Mouse (Mus musculus): Measurements from ENCODE around the gene Crlf1. TPM values are rescaled to one million over a fixed set of nuclear protein-coding genes. Genes with fewer than 3 reads are reported as not detected.

Gene Crlf1
- polyA plus RNA-seq, 1 experiment, result 294 TPM

- Histone ChIP-seq H3K36me3 (ENCODE audit: control insufficient read depth, insufficient read depth) (peaks cover 6% of the 10 kb centered on the region), H3ac (ENCODE audit: control insufficient read depth, insufficient read length, low read depth) (no peak overlapping the region), H3K79me2 (ENCODE audit: control insufficient read depth, insufficient read depth) (no peaks in the 10 kb centered on the region), H3K4me3 (ENCODE audit: insufficient read depth, poor library complexity, severe bottlenecking) (no peak overlapping the region), H3K27me3 (ENCODE audit: control insufficient read depth, insufficient read depth, insufficient read length) (no peaks in the 10 kb centered on the region), H3K79me3 (ENCODE audit: low read depth) (peaks cover 1% of the 10 kb centered on the region)
- no peak for TF ChIP-seq MAX (IDR thresholded peaks at IDR 0.05)
- no peak for TF ChIP-seq MYOD1 (IDR thresholded peaks at IDR 0.05; ENCODE audit: control insufficient read depth, insufficient read length, low read depth)
Observed at GRCm38 (mm10) chr8:70519606-70520005, 26.6 kb downstream of the Crlf1 start.

- H3K79me3 ChIP-seq (ENCODE audit: low read depth), result peaks cover 1% of the 10 kb centered on the region
- TF ChIP-seq CTCF (IDR thresholded peaks at IDR 0.05; ENCODE audit: control insufficient read depth, insufficient read depth, insufficient read length) (no peak), FOSL1 (IDR thresholded peaks at IDR 0.05; ENCODE audit: insufficient read depth, low read length, poor library complexity, severe bottlenecking) (no peak), CEBPB (IDR thresholded peaks at IDR 0.05; ENCODE audit: low read depth) (peak; percentile 22), MAX (IDR thresholded peaks at IDR 0.05) (peak; percentile 58), MYOG (IDR thresholded peaks at IDR 0.05; ENCODE audit: control insufficient read depth, extremely low read depth, insufficient read length) (no peak), USF1 (IDR thresholded peaks at IDR 0.05; ENCODE audit: low read depth) (no peak)
Observed at GRCm38 (mm10) chr8:70522592-70523403, 29.8 kb downstream of the Crlf1 start.

DNA sequence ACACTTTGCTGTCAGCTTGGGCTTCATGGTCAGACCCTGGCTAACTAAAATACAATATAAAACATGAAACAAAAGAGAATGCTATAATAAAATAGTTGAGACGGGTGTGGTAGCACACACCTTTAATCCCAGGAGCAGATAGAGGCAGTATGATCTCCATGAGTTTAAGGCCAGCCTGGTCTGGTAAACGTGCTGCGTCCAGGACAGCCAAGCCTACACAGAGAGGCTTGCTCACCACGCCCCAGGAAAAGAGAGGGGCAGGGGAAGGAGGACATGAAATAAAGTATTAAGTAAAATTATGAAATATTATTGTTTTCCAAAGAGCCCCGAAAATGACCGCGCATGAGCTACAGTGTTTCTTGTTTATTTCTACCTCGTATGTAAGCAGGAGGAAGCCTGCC lies 34.2 kb downstream of the Crlf1 start:
- TF ChIP-seq MAX (IDR thresholded peaks at IDR 0.05), result no peak
- TF ChIP-seq MYOG (IDR thresholded peaks at IDR 0.05; ENCODE audit: control insufficient read depth, extremely low read depth, insufficient read length), result no peak
- TF ChIP-seq CTCF (IDR thresholded peaks at IDR 0.05; ENCODE audit: control insufficient read depth, insufficient read depth, insufficient read length), result no peak
- no peak for TF ChIP-seq USF1 (IDR thresholded peaks at IDR 0.05; ENCODE audit: low read depth)
- Histone ChIP-seq H3ac (ENCODE audit: control insufficient read depth, insufficient read length, low read depth) (peak overlapping the region; percentile 71), H3K4me3 (ENCODE audit: insufficient read depth, poor library complexity, severe bottlenecking) (peak overlapping the region; percentile 61), H3K79me2 (ENCODE audit: control insufficient read depth, insufficient read depth) (peaks cover 38% of the 10 kb centered on the region), H3K27me3 (ENCODE audit: control insufficient read depth, insufficient read depth, insufficient read length) (no peaks in the 10 kb centered on the region), H3K36me3 (ENCODE audit: control insufficient read depth, insufficient read depth) (peaks cover 15% of the 10 kb centered on the region), H3K79me3 (ENCODE audit: low read depth) (peaks cover 24% of the 10 kb centered on the region)

More at GRCm38 (mm10) chr8:70522592-70523403, 29.8 kb downstream of the Crlf1 start:
- no peaks in the 10 kb centered on the region for H3K27me3 ChIP-seq (ENCODE audit: control insufficient read depth, insufficient read depth, insufficient read length)
- H3ac ChIP-seq (ENCODE audit: control insufficient read depth, insufficient read length, low read depth), result peak overlapping the region; percentile 86
- H3K36me3 ChIP-seq (ENCODE audit: control insufficient read depth, insufficient read depth), result no peaks in the 10 kb centered on the region
- H3K4me3 ChIP-seq (ENCODE audit: insufficient read depth, poor library complexity, severe bottlenecking), result peak overlapping the region; percentile 66
- H3K79me2 ChIP-seq (ENCODE audit: control insufficient read depth, insufficient read depth), result peaks cover 8% of the 10 kb centered on the region

- no peak for TF ChIP-seq MAX (IDR thresholded peaks at IDR 0.05)
- TF ChIP-seq CEBPB (IDR thresholded peaks at IDR 0.05; ENCODE audit: low read depth), result no peak
- no peak for TF ChIP-seq MYOD1 (IDR thresholded peaks at IDR 0.05; ENCODE audit: control insufficient read depth, insufficient read length, low read depth)
- TF ChIP-seq MYOG (IDR thresholded peaks at IDR 0.05; ENCODE audit: control insufficient read depth, extremely low read depth, insufficient read length), result no peak
- TF ChIP-seq USF1 (IDR thresholded peaks at IDR 0.05; ENCODE audit: low read depth), result no peak
- TF ChIP-seq FOSL1 (IDR thresholded peaks at IDR 0.05; ENCODE audit: insufficient read depth, low read length, poor library complexity, severe bottlenecking), result no peak
- no peak for TF ChIP-seq CTCF (IDR thresholded peaks at IDR 0.05; ENCODE audit: control insufficient read depth, insufficient read depth, insufficient read length)
- Histone ChIP-seq H3ac (ENCODE audit: control insufficient read depth, insufficient read length, low read depth) (peak within 1 kb of the TSS; percentile 96), H3K27me3 (ENCODE audit: control insufficient read depth, insufficient read depth, insufficient read length) (no peaks in the 10 kb centered on the region), H3K4me3 (ENCODE audit: insufficient read depth, poor library complexity, severe bottlenecking) (peak within 1 kb of the TSS; percentile 61), H3K36me3 (ENCODE audit: control insufficient read depth, insufficient read depth) (peaks cover 20% of the 10 kb centered on the region), H3K79me3 (ENCODE audit: low read depth) (peaks cover 24% of the 10 kb centered on the region), H3K79me2 (ENCODE audit: control insufficient read depth, insufficient read depth) (peaks cover 38% of the 10 kb centered on the region)
Observed at GRCm38 (mm10) chr8:70527512-70528181, 34.7 kb downstream of the Crlf1 start, which contains the start of the genes Fkbp8 and Kxd1. TSS of gene Fkbp8 (plus strand) at chr8:70527724. TSS of gene Kxd1 (minus strand) at chr8:70527956.

- H3ac ChIP-seq (ENCODE audit: control insufficient read depth, insufficient read length, low read depth), result peak overlapping the region; percentile 96
- peak overlapping the region; percentile 61 for H3K4me3 ChIP-seq (ENCODE audit: insufficient read depth, poor library complexity, severe bottlenecking)
- no peak for TF ChIP-seq MYOG (IDR thresholded peaks at IDR 0.05; ENCODE audit: control insufficient read depth, extremely low read depth, insufficient read length)
- TF ChIP-seq CTCF (IDR thresholded peaks at IDR 0.05; ENCODE audit: control insufficient read depth, insufficient read depth, insufficient read length), result no peak
- TF ChIP-seq FOSL1 (IDR thresholded peaks at IDR 0.05; ENCODE audit: insufficient read depth, low read length, poor library complexity, severe bottlenecking), result no peak
- TF ChIP-seq USF1 (IDR thresholded peaks at IDR 0.05; ENCODE audit: low read depth), result no peak
- no peak for TF ChIP-seq MYOD1 (IDR thresholded peaks at IDR 0.05; ENCODE audit: control insufficient read depth, insufficient read length, low read depth)
- no peak for TF ChIP-seq CEBPB (IDR thresholded peaks at IDR 0.05; ENCODE audit: low read depth)
- no peak for TF ChIP-seq MAX (IDR thresholded peaks at IDR 0.05)
- peaks cover 24% of the 10 kb centered on the region for H3K79me3 ChIP-seq (ENCODE audit: low read depth)
- no peaks in the 10 kb centered on the region for H3K27me3 ChIP-seq (ENCODE audit: control insufficient read depth, insufficient read depth, insufficient read length)
- peaks cover 22% of the 10 kb centered on the region for H3K36me3 ChIP-seq (ENCODE audit: control insufficient read depth, insufficient read depth)
- peaks cover 38% of the 10 kb centered on the region for H3K79me2 ChIP-seq (ENCODE audit: control insufficient read depth, insufficient read depth)
Observed at GRCm38 (mm10) chr8:70528182-70528797, 35.3 kb downstream of the Crlf1 start.

All from C2C12 (cell line).